In genomic region chr14:61425080-61425665, GRCm38 (mm10) we compare ENCODE assay signal across 20 mouse cellular contexts. TPM values are rescaled to one million over a fixed set of nuclear protein-coding genes. Genes with fewer than 3 reads are reported as not detected.
A peak's percentile ranks its signal among the peaks of the same experiment; 100 is the strongest.
DNase-seq lines count a peak whose midpoint lies in the region; ATAC-seq and TF ChIP-seq lines count a peak whose summit lies in the region.
"Had no signal": no experiment of that assay in that cellular context is flagged by ENCODE, and none has a peak within 500 bp of the region (broad histone marks: within the 10 kb centered on the region; RNA-seq: fewer than 3 reads in every experiment).

No protein-coding gene starts in this region.

- H3K27me3 ChIP-seq in G1E (ENCODE audit: insufficient read depth, low read length) (no peaks in the 10 kb centered on the region), MEL (ENCODE audit: control insufficient read depth in 1 of 2, insufficient read depth in 2 of 2, low read length in 2 of 2) (no peaks in the 10 kb centered on the region)
- H3K27me3 ChIP-seq: forebrain, embryonic 13.5 days; hindbrain, embryonic 12.5 days; hindbrain, embryonic 15.5 days; intestine, embryonic 15.5 days had no signal

- H3K9me3 ChIP-seq in G1E (replicated peaks), result no peaks in the 10 kb centered on the region
- H3K9me3 ChIP-seq in MEL (replicated peaks; ENCODE audit: insufficient read depth, low read length), result no peaks in the 10 kb centered on the region
- H3K9me3 ChIP-seq: forebrain, embryonic 10.5 days; forebrain, embryonic 13.5 days; hindbrain, embryonic 12.5 days; hindbrain, embryonic 15.5 days; intestine, embryonic 15.5 days had no signal

- no peak for TF ChIP-seq POLR2A in MEL (IDR thresholded peaks at IDR 0.05; ENCODE audit: control insufficient read depth in 1 of 2, insufficient read depth in 1 of 2, low read depth in 1 of 2, low read length in 2 of 2, poor library complexity in 1 of 2)

- TF ChIP-seq CTCF in G1E (IDR thresholded peaks at IDR 0.05; ENCODE audit: low read depth, low read length), result no peak
- no peak for TF ChIP-seq CTCF in MEL (IDR thresholded peaks at IDR 0.05 in 2 of 3, conservative IDR thresholded peaks at IDR 0.05 in 1 of 3; ENCODE audit: control insufficient read depth in 1 of 3, insufficient read depth in 1 of 3, low read depth in 2 of 3, low read length in 3 of 3, poor library complexity in 1 of 3, severe bottlenecking in 1 of 3)

- no peak for TF ChIP-seq RAD21 in MEL (IDR thresholded peaks at IDR 0.05; ENCODE audit: low read depth, low read length)

- DNase-seq in G1E (ENCODE audit: low spot score), result peak; percentile 5
- DNase-seq in MEL (ENCODE audit: low read depth, low spot score), result peak; percentile 82
- no peak for DNase-seq in urinary bladder, adult 18-20 months (ENCODE audit: low spot score in 2 of 2)
- DNase-seq in cerebellum, adult 11-12 months, result no peak
- DNase-seq: adrenal gland, adult 8-10 months; adrenal gland, postnatal 25 days; cerebellum, adult 8-10 months; cerebellum, postnatal 10 days; cerebellum, postnatal 36 days; gastrocnemius, postnatal 14 days; heart, adult 11 months had no signal

- peaks cover 59% of the 10 kb centered on the region for H3K79me2 ChIP-seq in MEL (ENCODE audit: control insufficient read depth, insufficient read depth, low read length, poor library complexity)

- no peak overlapping the region; the same call in 1 of the 2 replicates for H3K9ac ChIP-seq in MEL (ENCODE audit: control insufficient read depth, low read depth, low read length, poor library complexity, severe bottlenecking)
- H3K9ac ChIP-seq: forebrain, embryonic 13.5 days; hindbrain, embryonic 12.5 days; hindbrain, embryonic 15.5 days; intestine, embryonic 15.5 days had no signal

- H3K4me3 ChIP-seq in G1E (ENCODE audit: low read depth, low read length), result no peak overlapping the region
- H3K4me3 ChIP-seq in MEL (ENCODE audit: control insufficient read depth in 1 of 2, insufficient read depth in 1 of 2, low read depth in 2 of 2, low read length in 2 of 2), result peak overlapping the region in 1 of 2 experiments; percentile 30; a peak in 1 of 4 replicates
- H3K4me3 ChIP-seq: forebrain, embryonic 10.5 days; forebrain, embryonic 13.5 days; hindbrain, embryonic 12.5 days; hindbrain, embryonic 15.5 days; intestine, embryonic 15.5 days had no signal

- H3K27ac ChIP-seq in MEL (ENCODE audit: control insufficient read depth, low read depth, low read length), result peak overlapping the region; percentile 83
- H3K27ac ChIP-seq: forebrain, embryonic 10.5 days; forebrain, embryonic 13.5 days; hindbrain, embryonic 12.5 days; hindbrain, embryonic 15.5 days; intestine, embryonic 15.5 days had no signal

- TF ChIP-seq EP300 in MEL (IDR thresholded peaks at IDR 0.05; ENCODE audit: low read depth in 1 of 2, low read length in 2 of 2), result peak; percentile 90 to 94

- no peak for ATAC-seq in G1E (ENCODE audit: extremely low read depth, insufficient number of reproducible peaks, low FRiP score, poor library complexity, severe bottlenecking)
- 0 out of 2 replicates have a peak, but pooled peaks have one; percentile 42 for ATAC-seq in common myeloid progenitor, adult 5-6 weeks (replicated peaks; ENCODE audit: low read depth, poor library complexity, severe bottlenecking)
- no peak for ATAC-seq in activated CD4-positive, CD25-positive, alpha-beta regulatory T cell, adult 4 months
- ATAC-seq: CD4-positive, CD25-positive, alpha-beta regulatory T cell, adult 4 months; forebrain, embryonic 13.5 days; forebrain, embryonic 16.5 days; intestine, embryonic 15.5 days had no signal

- H3K36me3 ChIP-seq in G1E (replicated peaks), result peaks cover 20% of the 10 kb centered on the region
- H3K36me3 ChIP-seq in MEL (ENCODE audit: control insufficient read depth in 1 of 2, insufficient read depth in 2 of 2, low read length in 2 of 2), result peaks cover 13 to 77% of the 10 kb centered on the region in 2 experiments
- H3K36me3 ChIP-seq: hindbrain, embryonic 12.5 days; hindbrain, embryonic 15.5 days; intestine, embryonic 15.5 days had no signal

- H3K4me1 ChIP-seq in G1E (ENCODE audit: insufficient read depth, low read depth, low read length) (peaks cover 40% of the 10 kb centered on the region), MEL (ENCODE audit: control insufficient read depth in 1 of 2, insufficient read depth in 2 of 2, low read length in 2 of 2) (peaks cover 35 to 64% of the 10 kb centered on the region in 2 experiments)
- H3K4me1 ChIP-seq: hindbrain, embryonic 12.5 days; hindbrain, embryonic 15.5 days; intestine, embryonic 15.5 days had no signal

TF ChIP-seq in MEL, 35 proteins besides CTCF, POLR2A, EP300 and RAD21:
- TF ChIP-seq POLR2AphosphoS2 (IDR thresholded peaks at IDR 0.05; ENCODE audit: low read length), result no peak
- TF ChIP-seq TCF12 (IDR thresholded peaks at IDR 0.05; ENCODE audit: low read depth, low read length), result peak; percentile 94
- no peak for TF ChIP-seq MXI1 (IDR thresholded peaks at IDR 0.05; ENCODE audit: low read depth, low read length)
- no peak for TF ChIP-seq NELFE (IDR thresholded peaks at IDR 0.05; ENCODE audit: low read depth, low read length)
- TF ChIP-seq GATA1 (IDR thresholded peaks at IDR 0.05; ENCODE audit: low read depth, low read length), result peak; percentile 91
- TF ChIP-seq ZC3H11A (IDR thresholded peaks at IDR 0.05; ENCODE audit: low read depth, low read length), result no peak
- peak; percentile 68 for TF ChIP-seq TAL1 (IDR thresholded peaks at IDR 0.05; ENCODE audit: low read length)
- no peak for TF ChIP-seq ELF1 (IDR thresholded peaks at IDR 0.05; ENCODE audit: low read depth, low read length)
- TF ChIP-seq ETS1 (IDR thresholded peaks at IDR 0.05; ENCODE audit: low read depth, low read length), result peak; percentile 70
- TF ChIP-seq ZNF384 (IDR thresholded peaks at IDR 0.05; ENCODE audit: low read depth, low read length), result peak; percentile 61; the same call in 1 of the 2 replicates
- TF ChIP-seq SIN3A (IDR thresholded peaks at IDR 0.05; ENCODE audit: low read length), result peak; percentile 52; the same call in 1 of the 2 replicates
- TF ChIP-seq USF2 (IDR thresholded peaks at IDR 0.05; ENCODE audit: borderline replicate concordance in 1 of 2, insufficient read depth in 1 of 2, low read depth in 1 of 2, low read length in 2 of 2), result no peak
- 0 out of 2 replicates have a peak, but pooled peaks have one; percentile 23 for TF ChIP-seq KAT2A (conservative IDR thresholded peaks at IDR 0.05; ENCODE audit: low read depth, low read length)
- TF ChIP-seq ZKSCAN1 (IDR thresholded peaks at IDR 0.05; ENCODE audit: low read depth, low read length), result no peak
- peak; percentile 53; the same call in 1 of the 2 replicates for TF ChIP-seq MYB (IDR thresholded peaks at IDR 0.05; ENCODE audit: low read depth, low read length)
- TF ChIP-seq USF1 (IDR thresholded peaks at IDR 0.05; ENCODE audit: low read depth, low read length), result no peak
- peak; percentile 69 for TF ChIP-seq RCOR1 (IDR thresholded peaks at IDR 0.05; ENCODE audit: low read depth, low read length)

RNA-seq across cellular contexts. Expression of gene Kpna3, which starts 14.5 kb away (rescaled TPM):
- total RNA-seq in G1E (2014; fragmentation: Nextera tagmentation), result 79.2 and 88.2 TPM in 2 replicates
- total RNA-seq in G1E (2017), result 35.1 and 44.9 TPM in 2 replicates
- 10.5 and 11.8 TPM in 2 replicates for polyA plus RNA-seq in G1E (2012)
- total RNA-seq in MEL (2012; rRNA removed), result 22.7 and 24.3 TPM in 2 replicates
- polyA plus RNA-seq in MEL (2012; ENCODE audit: insufficient read depth in 1 of 2, insufficient read length in 2 of 2, low read depth in 1 of 2, low replicate concordance in 2 of 2, missing spikeins in 1 of 2), result 100 to 1,000 TPM in 1 of 2 experiments, 10 to 100 TPM in 1; 51.3 to 309 TPM
- 88.6 and 92.3 TPM in 2 replicates for total RNA-seq in common myeloid progenitor, adult 5-6 weeks (2017)
- polyA plus RNA-seq in activated CD4-positive, CD25-positive, alpha-beta regulatory T cell, adult 4 months (2017; shearing (Covaris generic)), result 10 to 100 TPM; 40.5 to 42.7 TPM

Comparison
In these comparisons a context has a peak if more than half of its experiments do, and no peak if none do; other contexts are left out.
1. DNase-seq: peak in G1E (single experiment) and MEL (single experiment); none in urinary bladder, adult 18-20 months (0 of 2) and cerebellum, adult 11-12 months (single experiment).